Mouse (Mus musculus) limb, embryonic 11.5 days (tissue): ENCODE measurements around the gene Scaf4. TPM values are rescaled to one million over a fixed set of nuclear protein-coding genes. Genes with fewer than 3 reads are reported as not detected.

Experiments
- ATAC-seq: fragments of 200-750 bp; cut with Nextera tagmentation; 2 replicates; pipeline ENCODE4 v1.8.0; 2017; ENCODE audit warnings: low read depth; ENCODE audit not compliant: insufficient number of reproducible peaks, low FRiP score, low TSS enrichment
- DNase-seq: peaks from one replicate; pipeline ENCODE4 v3.0.0-alpha.2; 2015; ENCODE audit warnings: low spot score
- H3K27ac ChIP-seq: fragments of 300-500 bp; sonication (generic); replicated peaks from 2 replicates; pipeline ENCODE4 v1.5.1; 2014; ENCODE audit warnings: low read depth, mild to moderate bottlenecking, low read length
- H3K27me3 ChIP-seq: fragments of 300-500 bp; sonication (generic); 2 replicates; pipeline ENCODE4 v1.6.1; 2014; ENCODE audit warnings: mild to moderate bottlenecking, low read length, mixed read lengths; ENCODE audit not compliant: control insufficient read depth, insufficient read depth
- H3K36me3 ChIP-seq: fragments of 300-500 bp; sonication (generic); 2 replicates; pipeline ENCODE4 v1.6.1; 2014; ENCODE audit warnings: mild to moderate bottlenecking, low read length, moderate library complexity, mixed read lengths; ENCODE audit not compliant: control insufficient read depth, insufficient read depth
- H3K4me1 ChIP-seq: fragments of 300-500 bp; sonication (generic); 2 replicates; pipeline ENCODE4 v1.6.1; 2014; ENCODE audit warnings: low read length, mixed read lengths; ENCODE audit not compliant: control insufficient read depth, insufficient read depth
- H3K4me2 ChIP-seq: fragments of 300-500 bp; sonication (generic); 2 replicates; pipeline ENCODE4 v1.6.1; 2014; ENCODE audit warnings: low read depth, mild to moderate bottlenecking, moderate library complexity; ENCODE audit not compliant: severe bottlenecking
- H3K4me3 ChIP-seq: fragments of 300-500 bp; sonication (generic); 2 replicates; pipeline ENCODE4 v1.5.1; 2014; ENCODE audit warnings: low read depth, low read length
- H3K9ac ChIP-seq: fragments of 300-500 bp; sonication (generic); 2 replicates; pipeline ENCODE4 v1.6.1; 2014; ENCODE audit warnings: mild to moderate bottlenecking, low read length
- H3K9me3 ChIP-seq: fragments of 300-500 bp; sonication (generic); 2 replicates; pipeline ENCODE4 v1.6.1; 2016; ENCODE audit warnings: low read length; ENCODE audit not compliant: control insufficient read depth
- WGBS: fragments of 180-500 bp; shearing (Covaris S2); extraction: QIAGEN DNeasy Blood & Tissue Kit; methylation state at CpG from one replicate; pipeline ENCODE4 v1.1.7; 2014; 5-methylcytosine and 5-hydroxymethylcytosine counted together
- polyA plus RNA-seq: library from polyadenylated mRNA; unstranded; fragments of >200 nt; fragmentation: Nextera tagmentation; extraction: Ambion mirVana; gene quantifications from 2 replicates; pipeline ENCODE4 v1.2.1, GENCODE M21; 2014

Gene Scaf4
- polyA plus RNA-seq, 1 experiment from 2014 or later: 35.2 TPM

- Histone ChIP-seq H3K4me2 (no peak overlapping the region), H3K27me3 (no peaks in the 10 kb centered on the region), H3K4me1 (no peaks in the 10 kb centered on the region), H3K9me3 (no peaks in the 10 kb centered on the region), H3K9ac (no peak overlapping the region), H3K27ac (no peak overlapping the region), H3K36me3 (no peaks in the 10 kb centered on the region), H3K4me3 (no peak overlapping the region)
- DNase-seq: no peak
- 92% methylated on average over 4 of the region's 4 CpGs for WGBS
- no peak for ATAC-seq
Observed at GRCm38 (mm10) chr16:90315881-90316280, 31.6 kb upstream of the Scaf4 start.

GRCm38 (mm10) chr16:90312449-90313082, 28.3 kb upstream of the Scaf4 start:
- H3K4me1 ChIP-seq: no peaks in the 10 kb centered on the region
- no peak overlapping the region for H3K27ac ChIP-seq
- WGBS: 75% methylated on average over 13 of the region's 13 CpGs
- no peaks in the 10 kb centered on the region for H3K36me3 ChIP-seq
- no peak overlapping the region for H3K9ac ChIP-seq
- no peak overlapping the region for H3K4me2 ChIP-seq
- no peaks in the 10 kb centered on the region for H3K9me3 ChIP-seq
- ATAC-seq: no peak
- DNase-seq: no peak
- no peaks in the 10 kb centered on the region for H3K27me3 ChIP-seq
- no peak overlapping the region for H3K4me3 ChIP-seq

- no peak for ATAC-seq
- Histone ChIP-seq H3K4me1 (no peaks in the 10 kb centered on the region), H3K36me3 (no peaks in the 10 kb centered on the region), H3K27ac (no peak overlapping the region), H3K9ac (no peak overlapping the region), H3K27me3 (no peaks in the 10 kb centered on the region), H3K4me3 (no peak overlapping the region), H3K9me3 (no peaks in the 10 kb centered on the region), H3K4me2 (no peak overlapping the region)
- no peak for DNase-seq
- 81% methylated on average over 11 of the region's 11 CpGs for WGBS
Observed at GRCm38 (mm10) chr16:90310488-90311135, 26.3 kb upstream of the Scaf4 start.

- Histone ChIP-seq H3K36me3 (no peaks in the 10 kb centered on the region), H3K27me3 (no peaks in the 10 kb centered on the region), H3K9me3 (no peaks in the 10 kb centered on the region), H3K9ac (no peak overlapping the region), H3K4me1 (no peaks in the 10 kb centered on the region), H3K4me3 (no peak overlapping the region), H3K27ac (no peak overlapping the region), H3K4me2 (no peak overlapping the region)
- WGBS: 64% methylated on average over 3 of the region's 3 CpGs
- no peak for ATAC-seq
- no peak for DNase-seq
Observed at GRCm38 (mm10) chr16:90309784-90310183, 25.5 kb upstream of the Scaf4 start.

- H3K9ac ChIP-seq: no peak overlapping the region
- 85% methylated on average over 2 of the region's 2 CpGs for WGBS
- H3K4me3 ChIP-seq: no peak overlapping the region
- H3K4me2 ChIP-seq: no peak overlapping the region
- no peaks in the 10 kb centered on the region for H3K9me3 ChIP-seq
- no peaks in the 10 kb centered on the region for H3K27me3 ChIP-seq
- H3K4me1 ChIP-seq: peaks cover 5% of the 10 kb centered on the region; the same call in 1 of the 2 replicates
- H3K36me3 ChIP-seq: no peaks in the 10 kb centered on the region
- ATAC-seq (no peak), DNase-seq (no peak)
- no peak overlapping the region for H3K27ac ChIP-seq
Observed at GRCm38 (mm10) chr16:90303988-90304299, 19.6 kb upstream of the Scaf4 start.

- Histone ChIP-seq H3K9ac (no peak overlapping the region), H3K9me3 (no peaks in the 10 kb centered on the region), H3K27me3 (no peaks in the 10 kb centered on the region), H3K36me3 (no peaks in the 10 kb centered on the region), H3K4me2 (no peak overlapping the region), H3K4me1 (peaks cover 8% of the 10 kb centered on the region; the same call in 1 of the 2 replicates), H3K4me3 (no peak overlapping the region), H3K27ac (no peak overlapping the region)
- ATAC-seq (no peak), DNase-seq (no peak)
- WGBS: 86% methylated on average over 9 of the region's 9 CpGs
Observed at GRCm38 (mm10) chr16:90303286-90303987, 19.1 kb upstream of the Scaf4 start.

GRCm38 (mm10) chr16:90301706-90302105, 17.4 kb upstream of the Scaf4 start:
- DNase-seq: no peak
- Histone ChIP-seq H3K4me1 (peaks cover 8% of the 10 kb centered on the region; the same call in 1 of the 2 replicates), H3K4me2 (no peak overlapping the region), H3K36me3 (no peaks in the 10 kb centered on the region), H3K4me3 (no peak overlapping the region), H3K27ac (no peak overlapping the region), H3K27me3 (no peaks in the 10 kb centered on the region), H3K9ac (no peak overlapping the region), H3K9me3 (no peaks in the 10 kb centered on the region)
- no peak for ATAC-seq
- 92% methylated on average over 10 of the region's 10 CpGs for WGBS

GRCm38 (mm10) chr16:90300896-90301295, 16.6 kb upstream of the Scaf4 start:
- H3K27me3 ChIP-seq: no peaks in the 10 kb centered on the region
- 95% methylated on average over 11 of the region's 11 CpGs for whole genome bisulfite sequencing
- no peaks in the 10 kb centered on the region for H3K9me3 ChIP-seq
- no peak overlapping the region for H3K27ac ChIP-seq
- no peak overlapping the region for H3K9ac ChIP-seq
- DNase-seq (no peak), ATAC-seq (no peak)
- no peaks in the 10 kb centered on the region for H3K36me3 ChIP-seq
- peaks cover 8% of the 10 kb centered on the region; the same call in 1 of the 2 replicates for H3K4me1 ChIP-seq
- H3K4me2 ChIP-seq: no peak overlapping the region
- no peak overlapping the region for H3K4me3 ChIP-seq
